Mouse (Mus musculus) spleen, postnatal 4 days (tissue): ENCODE data around the gene Ddit4.

Experiments
- DNase-seq, 2 experiments: peaks; one replicate each; pipeline ENCODE4 v3.0.0; 2022; ENCODE audit warnings: low spot score in 2 of 2

The Ddit4 gene

GRCm38 (mm10) chr10:59919494-59920181 is 32.0 kb downstream of the Ddit4 start:
- peak in 1 of 2 experiments; percentile 64 for DNase-seq

GRCm38 (mm10) chr10:59918111-59918510 is 33.5 kb downstream of the Ddit4 start:
- DNase-seq: no peak

GRCm38 (mm10) chr10:59916649-59917048 is 35.0 kb downstream of the Ddit4 start:
- DNase-seq: peak in 1 of 2 experiments; percentile 61

- DNase-seq: peak in 1 of 2 experiments; percentile 64
These were observed 35.5 kb downstream of the Ddit4 start for GRCm38 (mm10) chr10:59916159-59916558.

- no peak for DNase-seq
These were observed 36.3 kb downstream of the Ddit4 start for GRCm38 (mm10) chr10:59915196-59915962.

- DNase-seq: peak in 1 of 2 experiments; percentile 69
These were observed 40.0 kb downstream of the Ddit4 start for GRCm38 (mm10) chr10:59911561-59912198.

GRCm38 (mm10) chr10:59911091-59911490 is 40.5 kb downstream of the Ddit4 start:
- DNase-seq: peak in 1 of 2 experiments; percentile 78

- no peak for DNase-seq
These were observed 42.2 kb downstream of the Ddit4 start for GRCm38 (mm10) chr10:59909357-59909847.

- no peak for DNase-seq
These were observed 42.8 kb downstream of the Ddit4 start for GRCm38 (mm10) chr10:59908776-59909315.

GRCm38 (mm10) chr10:59907695-59908299 is 43.8 kb downstream of the Ddit4 start:
- peak in 1 of 2 experiments; percentile 31 for DNase-seq

GRCm38 (mm10) chr10:59907080-59907609 is 44.5 kb downstream of the Ddit4 start:
- DNase-seq: peak in 1 of 2 experiments; percentile 19

- DNase-seq: no peak
These were observed 48.5 kb downstream of the Ddit4 start for GRCm38 (mm10) chr10:59903170-59903569.

- DNase-seq: no peak
These were observed 49.0 kb downstream of the Ddit4 start for GRCm38 (mm10) chr10:59902606-59902990.

- DNase-seq: no peak
These were observed 49.5 kb downstream of the Ddit4 start for GRCm38 (mm10) chr10:59901986-59902605.

GRCm38 (mm10) chr10:59901463-59901862 is 50.2 kb downstream of the Ddit4 start:
- no peak for DNase-seq

- no peak for DNase-seq
These were observed 50.7 kb downstream of the Ddit4 start for GRCm38 (mm10) chr10:59900939-59901338.

- DNase-seq: no peak
These were observed 51.5 kb downstream of the Ddit4 start for GRCm38 (mm10) chr10:59900174-59900435.
